Mouse (Mus musculus): ENCODE results near the gene Sema5b. TPM values are rescaled to one million over a fixed set of nuclear protein-coding genes. Genes with fewer than 3 reads are reported as not detected.

The Sema5b gene
- polyA plus RNA-seq, 1 experiment from 2014 or later = 0.18 TPM

DNA sequence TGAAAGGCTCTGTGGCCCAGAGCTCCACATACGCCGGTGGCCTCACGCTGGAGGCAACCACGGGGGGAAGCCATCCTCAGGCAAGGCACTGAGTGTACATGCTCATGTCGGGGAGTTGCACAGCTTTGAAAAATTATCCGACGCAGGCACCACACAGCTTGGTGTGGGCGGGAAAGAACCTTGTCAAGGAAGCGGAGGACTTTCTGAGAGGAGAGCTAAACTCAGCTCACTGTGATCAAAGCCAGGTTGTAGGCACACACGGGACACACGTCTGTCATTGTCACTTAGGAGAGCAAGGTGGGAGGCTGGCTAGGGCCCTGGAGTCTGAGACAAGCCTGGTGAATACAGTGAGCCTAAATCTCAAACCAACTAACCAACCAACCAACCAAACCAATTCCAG is 160.9 kb downstream of the Sema5b start:
- WGBS (ENCODE audit: insufficient replicate concordance) = 78% methylated on average over 11 of the region's 11 CpGs
- Histone ChIP-seq H3K9me3 (replicated peaks; ENCODE audit: control insufficient read depth, low read length) (no peaks in the 10 kb centered on the region), H3K27ac (ENCODE audit: low read length) (no peak overlapping the region), H3K4me1 (ENCODE audit: control insufficient read depth, low read depth, low read length) (no peaks in the 10 kb centered on the region), H3K27me3 (ENCODE audit: control insufficient read depth, insufficient read depth, low read depth, low read length) (no peaks in the 10 kb centered on the region), H3K36me3 (ENCODE audit: control insufficient read depth, insufficient read depth) (peaks cover 8% of the 10 kb centered on the region; the same call in 1 of the 2 replicates), H3K4me3 (ENCODE audit: low read depth, low read length) (no peak overlapping the region), H3K9ac (ENCODE audit: low read depth, low read length) (no peak overlapping the region), H3K4me2 (ENCODE audit: low read depth, low read length) (no peak overlapping the region)
- no peak for ATAC-seq (ENCODE audit: low read depth)

DNA sequence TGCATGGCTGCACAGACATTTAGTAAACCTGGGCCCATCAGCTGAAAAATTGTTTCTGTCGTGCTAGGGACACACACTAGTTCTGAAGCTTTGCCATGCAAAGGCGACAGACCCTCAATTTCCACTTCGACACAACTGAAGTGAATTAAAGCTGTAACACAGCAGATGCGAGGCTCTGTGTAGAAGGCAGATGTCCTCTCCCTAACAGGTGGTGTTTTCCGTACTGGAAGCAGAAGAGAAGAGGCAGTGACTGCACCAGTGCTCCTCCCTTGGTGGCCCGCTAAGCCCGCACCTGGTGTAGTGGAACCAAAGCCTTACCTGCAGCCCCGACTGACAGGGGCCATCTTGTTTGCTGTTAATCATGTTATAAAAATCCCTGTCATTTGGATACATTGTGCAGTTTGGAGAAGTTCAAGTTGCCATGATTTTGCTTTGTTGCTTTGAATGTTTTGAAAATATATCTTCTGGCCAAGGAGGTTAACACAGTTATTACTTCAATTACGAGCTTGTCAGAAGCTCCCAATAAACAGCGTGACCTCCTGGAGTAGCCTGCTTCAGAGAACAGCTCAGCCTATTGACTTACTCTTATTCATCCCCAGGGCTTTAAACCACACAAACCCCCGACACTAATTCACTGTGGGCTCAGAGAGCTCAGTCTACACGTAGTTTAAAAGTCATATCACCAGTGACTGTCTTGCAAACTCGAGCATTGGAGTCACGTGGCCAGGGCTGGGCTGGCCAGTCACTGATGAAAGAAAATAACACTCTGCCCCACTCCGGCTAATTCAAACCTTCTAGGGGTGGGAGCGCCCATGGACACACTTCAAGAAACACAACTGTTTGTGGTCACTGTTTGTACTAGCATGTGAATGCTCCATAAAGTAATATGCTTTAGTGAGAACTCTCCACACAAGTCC is 163.1 kb downstream of the Sema5b start:
- no peak overlapping the region for H3K9ac ChIP-seq (ENCODE audit: low read depth, low read length)
- ATAC-seq (ENCODE audit: low read depth) = no peak

DNA sequence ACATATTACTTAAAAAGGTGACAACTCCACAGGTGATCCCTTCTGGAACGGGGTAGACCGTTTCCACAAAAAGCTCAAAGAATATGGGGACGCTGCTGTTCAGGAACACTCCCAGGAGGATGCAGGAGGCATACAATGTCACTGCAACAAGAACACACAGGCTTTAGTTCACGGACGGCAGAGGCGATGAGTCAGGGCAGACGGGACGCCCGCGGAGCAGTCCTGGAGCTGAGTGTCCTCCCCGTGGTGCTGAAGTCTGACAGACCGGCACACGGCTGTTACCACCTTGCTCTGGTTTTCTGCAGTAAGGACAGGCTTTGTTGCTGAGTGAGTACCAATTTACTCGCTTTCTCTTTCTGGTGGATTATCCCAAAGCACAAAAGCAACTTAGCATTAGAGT is 163.9 kb downstream of the Sema5b start:
- Histone ChIP-seq H3K9me3 (replicated peaks; ENCODE audit: control insufficient read depth, low read length) (no peaks in the 10 kb centered on the region), H3K27me3 (ENCODE audit: control insufficient read depth, insufficient read depth, low read depth, low read length) (no peaks in the 10 kb centered on the region), H3K27ac (ENCODE audit: low read length) (no peak overlapping the region), H3K4me3 (ENCODE audit: low read depth, low read length) (no peak overlapping the region), H3K36me3 (ENCODE audit: control insufficient read depth, insufficient read depth) (no peaks in the 10 kb centered on the region), H3K4me1 (ENCODE audit: control insufficient read depth, low read depth, low read length) (no peaks in the 10 kb centered on the region), H3K4me2 (ENCODE audit: low read depth, low read length) (no peak overlapping the region), H3K9ac (ENCODE audit: low read depth, low read length) (no peak overlapping the region)
- ATAC-seq (ENCODE audit: low read depth) = no peak
- 82% methylated on average over 14 of the region's 14 CpGs for WGBS (ENCODE audit: insufficient replicate concordance)

More for the DNA sequence above, 163.1 kb downstream of the Sema5b start:
- Histone ChIP-seq H3K4me3 (ENCODE audit: low read depth, low read length) (no peak overlapping the region), H3K9me3 (replicated peaks; ENCODE audit: control insufficient read depth, low read length) (no peaks in the 10 kb centered on the region), H3K27me3 (ENCODE audit: control insufficient read depth, insufficient read depth, low read depth, low read length) (no peaks in the 10 kb centered on the region), H3K27ac (ENCODE audit: low read length) (no peak overlapping the region), H3K4me2 (ENCODE audit: low read depth, low read length) (no peak overlapping the region), H3K36me3 (ENCODE audit: control insufficient read depth, insufficient read depth) (no peaks in the 10 kb centered on the region), H3K4me1 (ENCODE audit: control insufficient read depth, low read depth, low read length) (no peaks in the 10 kb centered on the region)
- WGBS (ENCODE audit: insufficient replicate concordance) = 78% methylated on average over 16 of the region's 16 CpGs

DNA sequence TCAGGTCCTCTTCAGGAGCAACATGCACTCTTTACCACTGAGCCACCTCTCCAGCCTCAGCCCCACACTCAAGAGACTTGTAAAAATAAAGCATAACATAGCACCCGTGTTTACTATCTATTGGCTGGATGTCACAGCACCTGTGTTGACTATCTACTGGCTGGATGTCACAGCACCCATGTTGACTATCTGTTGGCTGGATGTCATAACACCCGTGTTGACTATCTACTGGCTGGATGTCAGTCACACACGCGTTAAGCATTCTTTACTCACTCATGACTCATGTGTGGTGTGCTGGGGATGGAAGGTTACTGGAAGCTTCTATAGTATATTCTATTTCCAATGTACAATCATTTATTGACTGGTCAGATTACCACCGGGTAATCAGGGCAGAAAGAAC is 166.1 kb downstream of the Sema5b start:
- Histone ChIP-seq H3K9me3 (replicated peaks; ENCODE audit: control insufficient read depth, low read length) (no peaks in the 10 kb centered on the region), H3K27ac (ENCODE audit: low read length) (no peak overlapping the region), H3K4me3 (ENCODE audit: low read depth, low read length) (no peak overlapping the region), H3K4me2 (ENCODE audit: low read depth, low read length) (no peak overlapping the region), H3K4me1 (ENCODE audit: control insufficient read depth, low read depth, low read length) (no peaks in the 10 kb centered on the region), H3K27me3 (ENCODE audit: control insufficient read depth, insufficient read depth, low read depth, low read length) (no peaks in the 10 kb centered on the region), H3K9ac (ENCODE audit: low read depth, low read length) (no peak overlapping the region), H3K36me3 (ENCODE audit: control insufficient read depth, insufficient read depth) (no peaks in the 10 kb centered on the region)
- 77% methylated on average over 5 of the region's 5 CpGs for whole genome bisulfite sequencing (ENCODE audit: insufficient replicate concordance)
- no peak for ATAC-seq (ENCODE audit: low read depth)

DNA sequence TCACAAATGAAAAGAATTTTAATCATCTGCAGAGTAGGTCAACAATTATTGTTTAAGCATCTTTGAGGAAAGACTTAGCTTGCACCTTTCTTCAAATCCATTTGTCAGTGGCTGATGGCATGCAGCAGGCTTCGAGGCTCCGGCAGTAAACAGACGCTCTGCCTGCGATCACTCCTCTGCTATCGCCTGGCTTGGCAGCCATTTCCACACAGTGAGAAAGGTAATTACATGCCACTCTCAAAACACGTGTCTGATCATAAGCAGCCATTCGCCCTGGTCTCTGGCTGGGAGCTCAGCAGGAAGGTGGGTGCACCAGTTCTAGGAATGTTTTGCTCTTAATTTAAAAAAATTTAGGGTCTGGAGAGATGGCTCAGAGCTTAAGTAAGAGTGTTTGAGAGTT is 170.1 kb downstream of the Sema5b start:
- H3K9ac ChIP-seq (ENCODE audit: low read depth, low read length) = no peak overlapping the region
- WGBS (ENCODE audit: insufficient replicate concordance) = 82% methylated on average over 7 of the region's 7 CpGs
- H3K4me1 ChIP-seq (ENCODE audit: control insufficient read depth, low read depth, low read length) = no peaks in the 10 kb centered on the region
- ATAC-seq (ENCODE audit: low read depth) = no peak
- no peak overlapping the region for H3K4me3 ChIP-seq (ENCODE audit: low read depth, low read length)
- no peaks in the 10 kb centered on the region for H3K27me3 ChIP-seq (ENCODE audit: control insufficient read depth, insufficient read depth, low read depth, low read length)
- H3K36me3 ChIP-seq (ENCODE audit: control insufficient read depth, insufficient read depth) = no peaks in the 10 kb centered on the region
- no peak overlapping the region for H3K27ac ChIP-seq (ENCODE audit: low read length)
- H3K9me3 ChIP-seq (replicated peaks; ENCODE audit: control insufficient read depth, low read length) = no peaks in the 10 kb centered on the region
- no peak overlapping the region for H3K4me2 ChIP-seq (ENCODE audit: low read depth, low read length)

DNA sequence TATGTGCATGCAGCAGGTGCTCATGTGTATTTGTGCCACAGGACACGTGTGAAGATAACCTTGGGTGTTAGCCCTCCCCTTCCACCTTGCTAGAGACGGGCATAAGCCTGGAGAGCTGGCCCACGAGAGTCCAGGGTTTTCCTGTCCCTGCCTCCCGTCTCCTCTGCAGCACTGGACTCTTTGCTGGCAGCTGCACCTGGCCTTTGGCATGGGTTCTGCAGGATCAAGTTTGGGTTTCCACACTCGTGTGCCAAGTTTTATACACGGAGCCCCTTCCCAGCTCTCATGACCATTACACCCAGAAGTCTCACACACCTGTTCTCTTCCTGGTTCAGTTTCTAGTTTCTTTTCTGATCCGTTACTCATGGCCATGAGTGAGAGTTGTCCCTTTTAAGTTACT is 172.7 kb downstream of the Sema5b start:
- H3K9ac ChIP-seq (ENCODE audit: low read depth, low read length) = no peak overlapping the region
- no peak overlapping the region for H3K4me2 ChIP-seq (ENCODE audit: low read depth, low read length)
- H3K4me1 ChIP-seq (ENCODE audit: control insufficient read depth, low read depth, low read length) = no peaks in the 10 kb centered on the region
- no peak for ATAC-seq (ENCODE audit: low read depth)
- no peaks in the 10 kb centered on the region for H3K9me3 ChIP-seq (replicated peaks; ENCODE audit: control insufficient read depth, low read length)
- WGBS (ENCODE audit: insufficient replicate concordance) = 73% methylated on average over 7 of the region's 7 CpGs
- H3K36me3 ChIP-seq (ENCODE audit: control insufficient read depth, insufficient read depth) = no peaks in the 10 kb centered on the region; the same call in 1 of the 2 replicates
- no peak overlapping the region for H3K27ac ChIP-seq (ENCODE audit: low read length)
- H3K4me3 ChIP-seq (ENCODE audit: low read depth, low read length) = no peak overlapping the region
- no peaks in the 10 kb centered on the region for H3K27me3 ChIP-seq (ENCODE audit: control insufficient read depth, insufficient read depth, low read depth, low read length)

Other genes starting within 250 kb of the Sema5b start
- gene Sec22a, start 177.2 kb upstream of the Sema5b start, polyA plus RNA-seq (2015; fragmentation: Nextera tagmentation; extraction: Ambion mirVana) = 8.8 and 9.4 TPM in 2 replicates
- gene Pdia5, start 50.3 kb upstream of the Sema5b start, polyA plus RNA-seq (2015; fragmentation: Nextera tagmentation; extraction: Ambion mirVana) = 63.8 and 65.5 TPM in 2 replicates
- 4.4 and 4.6 TPM in 2 replicates for gene Dirc2, start 228.2 kb downstream of the Sema5b start, polyA plus RNA-seq (2015; fragmentation: Nextera tagmentation; extraction: Ambion mirVana)
- 16.1 and 17.2 TPM in 2 replicates for gene Hspbap1, start 229.2 kb downstream of the Sema5b start, polyA plus RNA-seq (2015; fragmentation: Nextera tagmentation; extraction: Ambion mirVana)

Measured in liver, embryonic 16.5 days (tissue).